Mouse (Mus musculus) neural tube, embryonic 12.5 days (tissue): ENCODE results near the gene Mdga1. TPM values are rescaled to one million over a fixed set of nuclear protein-coding genes. Genes with fewer than 3 reads are reported as not detected.

Source experiments
- ATAC-seq: fragments of 200-750 bp; cut with Nextera tagmentation; 2 replicates; pipeline ENCODE4 v1.8.0; 2017; ENCODE audit warnings: low read depth, mild to moderate bottlenecking, moderate TSS enrichment, moderate library complexity; ENCODE audit not compliant: low FRiP score
- H3K27ac ChIP-seq: fragments of 300-500 bp; sonication (generic); 2 replicates; pipeline ENCODE4 v1.5.1; 2016
- H3K27me3 ChIP-seq: fragments of 300-500 bp; sonication (generic); replicated peaks from 2 replicates; pipeline ENCODE4 v1.6.1; 2016; ENCODE audit warnings: mild to moderate bottlenecking
- H3K36me3 ChIP-seq: fragments of 300-500 bp; sonication (generic); 2 replicates; pipeline ENCODE4 v1.6.1; 2016; ENCODE audit warnings: mild to moderate bottlenecking
- H3K4me1 ChIP-seq: fragments of 300-500 bp; sonication (generic); 2 replicates; pipeline ENCODE4 v1.6.1; 2016
- H3K4me2 ChIP-seq: fragments of 300-500 bp; sonication (generic); replicated peaks from 2 replicates; pipeline ENCODE4 v1.6.1; 2016; ENCODE audit warnings: mild to moderate bottlenecking
- H3K4me3 ChIP-seq: fragments of 300-500 bp; sonication (generic); 2 replicates; pipeline ENCODE4 v1.5.1; 2016
- H3K9ac ChIP-seq: fragments of 300-500 bp; sonication (generic); 2 replicates; pipeline ENCODE4 v1.6.1; 2016; ENCODE audit warnings: mild to moderate bottlenecking
- H3K9me3 ChIP-seq: fragments of 300-500 bp; sonication (generic); 2 replicates; pipeline ENCODE4 v1.6.1; 2016; ENCODE audit warnings: mild to moderate bottlenecking
- WGBS: fragments of 180-500 bp; shearing (Covaris S2); methylation state at CpG from one replicate; pipeline ENCODE4 v1.1.7; 2016; 5-methylcytosine and 5-hydroxymethylcytosine counted together
- polyA plus RNA-seq: library from polyadenylated mRNA; unstranded; fragments of >200 nt; fragmentation: Nextera tagmentation; extraction: Ambion mirVana; gene quantifications from 2 replicates; pipeline ENCODE4 v1.2.1, GENCODE M21; 2016

The Mdga1 gene
- polyA plus RNA-seq, 1 experiment from 2014 or later, result 7.0 TPM

- 74% methylated on average over 9 of the region's 9 CpGs for WGBS
- Histone ChIP-seq H3K4me3 (no peak overlapping the region), H3K4me1 (no peaks in the 10 kb centered on the region), H3K4me2 (no peak overlapping the region), H3K36me3 (no peaks in the 10 kb centered on the region), H3K9ac (no peak overlapping the region), H3K9me3 (no peaks in the 10 kb centered on the region), H3K27me3 (no peaks in the 10 kb centered on the region), H3K27ac (no peak overlapping the region)
- no peak for ATAC-seq
Measured at GRCm38 (mm10) chr17:29937350-29937781, 32.5 kb downstream of the Mdga1 start.

DNA sequence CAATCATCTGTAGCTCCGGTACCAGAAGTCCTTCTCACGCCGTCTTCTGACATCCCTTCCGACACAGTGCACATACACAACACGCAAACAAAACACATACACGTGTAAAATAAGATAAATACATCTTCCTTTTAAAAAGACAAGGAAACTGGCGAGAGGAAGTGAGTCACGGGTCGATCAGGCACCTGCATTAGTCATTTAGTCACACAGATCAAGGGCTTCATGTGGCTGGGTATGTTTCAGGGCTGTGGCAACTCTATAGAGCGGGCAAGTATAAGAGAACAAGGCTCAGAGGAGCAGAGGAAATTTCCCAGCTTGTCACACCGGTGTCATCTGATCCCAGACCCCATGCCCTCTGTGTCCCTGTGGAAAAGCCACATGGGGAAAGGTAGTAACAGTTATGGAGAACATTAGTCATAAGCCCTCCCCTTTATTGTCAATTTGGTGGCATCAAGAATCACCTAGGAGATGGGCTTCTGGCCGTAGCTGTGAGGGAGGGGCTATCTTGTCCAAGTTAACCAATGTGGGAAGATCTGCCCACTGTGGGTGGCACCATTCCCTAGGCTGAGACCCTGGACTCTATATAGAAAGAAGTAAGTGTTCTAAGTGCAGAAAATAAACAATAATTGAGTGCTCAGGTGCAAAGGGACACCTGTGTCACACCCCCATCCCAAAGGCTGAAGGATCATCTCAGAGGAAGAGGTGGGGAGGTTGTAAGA, 35.6 kb downstream of the Mdga1 start:
- WGBS, result 88% methylated on average over 12 of the region's 12 CpGs
- no peak overlapping the region for H3K9ac ChIP-seq
- H3K36me3 ChIP-seq, result no peaks in the 10 kb centered on the region
- H3K4me2 ChIP-seq, result no peak overlapping the region
- H3K27me3 ChIP-seq, result 0 out of 2 replicates have a peak, but pooled peaks cover 4% of the 10 kb centered on the region
- H3K27ac ChIP-seq, result no peak overlapping the region
- H3K4me1 ChIP-seq, result 0 out of 2 replicates have a peak, but pooled peaks cover 6% of the 10 kb centered on the region
- ATAC-seq, result no peak
- H3K9me3 ChIP-seq, result no peaks in the 10 kb centered on the region
- no peak overlapping the region for H3K4me3 ChIP-seq

GRCm38 (mm10) chr17:29932753-29933152, 37.1 kb downstream of the Mdga1 start:
- H3K27ac ChIP-seq, result no peak overlapping the region
- no peaks in the 10 kb centered on the region for H3K9me3 ChIP-seq
- H3K4me1 ChIP-seq, result 0 out of 2 replicates have a peak, but pooled peaks cover 6% of the 10 kb centered on the region
- H3K27me3 ChIP-seq, result 0 out of 2 replicates have a peak, but pooled peaks cover 7% of the 10 kb centered on the region
- H3K9ac ChIP-seq, result no peak overlapping the region
- 87% methylated on average over 6 of the region's 6 CpGs for WGBS
- no peak for ATAC-seq
- no peaks in the 10 kb centered on the region for H3K36me3 ChIP-seq
- no peak overlapping the region for H3K4me2 ChIP-seq
- no peak overlapping the region for H3K4me3 ChIP-seq

GRCm38 (mm10) chr17:29931224-29931945, 38.5 kb downstream of the Mdga1 start:
- H3K4me3 ChIP-seq, result no peak overlapping the region
- H3K4me1 ChIP-seq, result 0 out of 2 replicates have a peak, but pooled peaks cover 6% of the 10 kb centered on the region
- no peaks in the 10 kb centered on the region for H3K9me3 ChIP-seq
- no peak overlapping the region for H3K4me2 ChIP-seq
- no peak for ATAC-seq
- 0 out of 2 replicates have a peak, but pooled peaks cover 7% of the 10 kb centered on the region for H3K27me3 ChIP-seq
- WGBS, result 76% methylated on average over 31 of the region's 31 CpGs
- H3K27ac ChIP-seq, result no peak overlapping the region
- H3K9ac ChIP-seq, result no peak overlapping the region
- no peaks in the 10 kb centered on the region for H3K36me3 ChIP-seq

- H3K9me3 ChIP-seq, result no peaks in the 10 kb centered on the region
- no peak overlapping the region for H3K4me2 ChIP-seq
- ATAC-seq, result no peak
- H3K27me3 ChIP-seq, result 0 out of 2 replicates have a peak, but pooled peaks cover 7% of the 10 kb centered on the region
- H3K9ac ChIP-seq, result no peak overlapping the region
- 0 out of 2 replicates have a peak, but pooled peaks cover 6% of the 10 kb centered on the region for H3K4me1 ChIP-seq
- WGBS, result 50% methylated on average over 16 of the region's 16 CpGs
- H3K36me3 ChIP-seq, result no peaks in the 10 kb centered on the region
- H3K27ac ChIP-seq, result no peak overlapping the region
- H3K4me3 ChIP-seq, result no peak overlapping the region
Measured at GRCm38 (mm10) chr17:29928751-29929237, 41.1 kb downstream of the Mdga1 start.

- no peak overlapping the region for H3K9ac ChIP-seq
- H3K9me3 ChIP-seq, result no peaks in the 10 kb centered on the region
- no peak overlapping the region for H3K4me2 ChIP-seq
- WGBS, result 69% methylated on average over 26 of the region's 26 CpGs
- H3K27me3 ChIP-seq, result 0 out of 2 replicates have a peak, but pooled peaks cover 7% of the 10 kb centered on the region
- H3K4me3 ChIP-seq, result no peak overlapping the region
- peaks cover 2% of the 10 kb centered on the region; the same call in 1 of the 2 replicates for H3K4me1 ChIP-seq
- no peak overlapping the region for H3K27ac ChIP-seq
- H3K36me3 ChIP-seq, result no peaks in the 10 kb centered on the region
- no peak for ATAC-seq
Measured at GRCm38 (mm10) chr17:29925608-29926606, 44.0 kb downstream of the Mdga1 start.

DNA sequence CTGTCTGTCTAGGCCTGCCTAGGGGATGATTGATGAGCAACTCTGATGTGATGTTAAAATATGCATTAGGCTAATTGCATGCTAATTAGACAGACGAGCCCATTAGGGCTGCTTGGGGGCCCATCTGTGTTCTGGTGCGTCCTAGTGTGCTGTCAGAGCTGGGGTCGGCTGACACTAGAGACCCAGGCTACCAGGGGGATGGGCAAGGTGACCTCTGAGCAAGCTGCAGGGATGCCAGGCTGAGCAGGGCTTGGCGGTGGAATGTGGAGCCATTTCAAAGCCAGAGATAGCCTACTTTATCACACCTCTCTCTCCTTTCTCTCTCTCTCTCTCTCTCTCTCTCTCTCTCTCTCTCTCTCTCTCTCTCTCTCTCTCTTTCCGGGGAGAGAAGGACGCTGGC, 49.8 kb downstream of the Mdga1 start:
- Histone ChIP-seq H3K36me3 (no peaks in the 10 kb centered on the region), H3K9ac (no peak overlapping the region), H3K9me3 (no peaks in the 10 kb centered on the region), H3K4me3 (no peak overlapping the region), H3K4me1 (peaks cover 20% of the 10 kb centered on the region), H3K4me2 (no peak overlapping the region), H3K27ac (no peak overlapping the region), H3K27me3 (no peaks in the 10 kb centered on the region)
- WGBS, result 37% methylated on average over 6 of the region's 6 CpGs
- no peak for ATAC-seq

- Histone ChIP-seq H3K4me1 (peaks cover 20% of the 10 kb centered on the region), H3K27me3 (no peaks in the 10 kb centered on the region), H3K4me2 (no peak overlapping the region), H3K9ac (no peak overlapping the region), H3K9me3 (no peaks in the 10 kb centered on the region), H3K36me3 (no peaks in the 10 kb centered on the region), H3K4me3 (no peak overlapping the region), H3K27ac (no peak overlapping the region)
- no peak for ATAC-seq
- WGBS, result 66% methylated on average over 3 of the region's 3 CpGs
Measured at GRCm38 (mm10) chr17:29919552-29919920, 50.4 kb downstream of the Mdga1 start.

GRCm38 (mm10) chr17:29918791-29919551, 50.9 kb downstream of the Mdga1 start:
- Histone ChIP-seq H3K9ac (no peak overlapping the region), H3K4me3 (no peak overlapping the region), H3K4me1 (peaks cover 20% of the 10 kb centered on the region), H3K36me3 (no peaks in the 10 kb centered on the region), H3K9me3 (no peaks in the 10 kb centered on the region), H3K4me2 (no peak overlapping the region), H3K27ac (no peak overlapping the region), H3K27me3 (no peaks in the 10 kb centered on the region)
- 48% methylated on average over 13 of the region's 13 CpGs for WGBS
- no peak for ATAC-seq

- 15% methylated on average over 3 of the region's 3 CpGs for WGBS
- Histone ChIP-seq H3K9ac (no peak overlapping the region), H3K9me3 (no peaks in the 10 kb centered on the region), H3K4me2 (no peak overlapping the region), H3K4me1 (peaks cover 20% of the 10 kb centered on the region), H3K36me3 (no peaks in the 10 kb centered on the region), H3K4me3 (no peak overlapping the region), H3K27me3 (no peaks in the 10 kb centered on the region), H3K27ac (no peak overlapping the region)
- ATAC-seq, result no peak
Measured at GRCm38 (mm10) chr17:29916968-29917367, 52.9 kb downstream of the Mdga1 start.

DNA sequence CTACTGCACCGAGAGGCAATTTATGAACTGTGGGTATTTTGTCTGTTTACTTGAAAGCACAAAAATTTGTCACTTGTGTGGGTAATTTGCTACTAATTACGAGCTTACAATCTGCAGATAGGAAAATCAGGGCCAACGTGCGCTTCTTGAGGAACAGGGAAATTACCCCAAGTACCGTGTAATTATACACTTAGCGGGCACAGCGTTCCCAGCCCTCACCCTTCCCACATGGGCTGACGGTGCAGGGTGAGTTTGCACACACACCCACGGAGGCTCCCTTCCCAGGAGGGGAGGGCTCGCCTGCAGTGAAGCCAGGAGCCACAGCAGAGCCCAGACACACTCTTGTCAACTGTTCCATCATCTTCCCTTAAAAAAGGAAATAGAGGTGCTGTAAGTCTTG, 54.1 kb downstream of the Mdga1 start:
- Histone ChIP-seq H3K27me3 (no peaks in the 10 kb centered on the region), H3K27ac (no peak overlapping the region), H3K4me3 (no peak overlapping the region), H3K4me1 (peaks cover 18% of the 10 kb centered on the region), H3K4me2 (no peak overlapping the region), H3K36me3 (no peaks in the 10 kb centered on the region), H3K9ac (no peak overlapping the region), H3K9me3 (no peaks in the 10 kb centered on the region)
- no peak for ATAC-seq
- 66% methylated on average over 10 of the region's 10 CpGs for WGBS
